In genomic region chr9:62559446-62559845, GRCm38 (mm10) we compare ENCODE assay signal across 11 mouse cellular contexts. TPM values are rescaled to one million over a fixed set of nuclear protein-coding genes. Genes with fewer than 3 reads are reported as not detected.
DNase-seq lines count a peak whose midpoint lies in the region; ATAC-seq and TF ChIP-seq lines count a peak whose summit lies in the region.
"Had no signal": no experiment of that assay in that cellular context is flagged by ENCODE, and none has a peak within 500 bp of the region (broad histone marks: within the 10 kb centered on the region; RNA-seq: fewer than 3 reads in every experiment).

No protein-coding gene starts in this region.

- no peak for ATAC-seq in heart, embryonic 12.5 days (ENCODE audit: insufficient number of reproducible peaks, low FRiP score)
- ATAC-seq in kidney, postnatal 0 days (replicated peaks; ENCODE audit: low FRiP score, low read depth) = no peak
- ATAC-seq in stomach, embryonic 16.5 days (ENCODE audit: insufficient read depth, low FRiP score) = no peak

- TF ChIP-seq CTCF in cerebellum, adult 2 months (IDR thresholded peaks at IDR 0.05; ENCODE audit: borderline replicate concordance, insufficient read depth, low read depth, low read length) = no peak
- TF ChIP-seq CTCF in kidney, postnatal 0 days (IDR thresholded peaks at IDR 0.05; ENCODE audit: low read depth) = no peak

- no peak overlapping the region for H3K9ac ChIP-seq in heart, embryonic 12.5 days
- H3K9ac ChIP-seq in kidney, postnatal 0 days (ENCODE audit: low read depth, low read length) = no peak overlapping the region
- H3K9ac ChIP-seq in stomach, embryonic 16.5 days (ENCODE audit: low read length) = no peak overlapping the region
- H3K9ac ChIP-seq: limb, embryonic 15.5 days; neural tube, embryonic 12.5 days had no signal

- DNase-seq in cerebellum, adult 2 months = no peak
- no peak for DNase-seq in cerebellum, postnatal 14 days
- no peak for DNase-seq in heart, adult 9 months (ENCODE audit: low spot score in 2 of 2)
- DNase-seq in kidney, postnatal 0 days (ENCODE audit: low spot score) = no peak
- no peak for DNase-seq in kidney, postnatal 36 days
- DNase-seq: thymus, postnatal 25 days had no signal

- H3K27me3 ChIP-seq in cerebellum, adult 2 months (ENCODE audit: control insufficient read depth, insufficient read depth, low read length) = no peaks in the 10 kb centered on the region
- H3K27me3 ChIP-seq in heart, embryonic 12.5 days (replicated peaks) = no peaks in the 10 kb centered on the region
- H3K27me3 ChIP-seq in kidney, postnatal 0 days (ENCODE audit: insufficient read depth, low read length) = no peaks in the 10 kb centered on the region
- no peaks in the 10 kb centered on the region for H3K27me3 ChIP-seq in stomach, embryonic 16.5 days (ENCODE audit: control insufficient read depth, insufficient read depth, low read length)
- H3K27me3 ChIP-seq: limb, embryonic 15.5 days; neural tube, embryonic 12.5 days had no signal

- no peak overlapping the region for H3K4me3 ChIP-seq in cerebellum, adult 2 months (replicated peaks; ENCODE audit: insufficient read depth, low read depth, low read length)
- H3K4me3 ChIP-seq in heart, embryonic 12.5 days = no peak overlapping the region
- no peak overlapping the region for H3K4me3 ChIP-seq in kidney, postnatal 0 days (replicated peaks; ENCODE audit: low read depth, low read length)
- H3K4me3 ChIP-seq in stomach, embryonic 16.5 days (replicated peaks; ENCODE audit: low read length) = no peak overlapping the region
- H3K4me3 ChIP-seq: forebrain, embryonic 10.5 days; limb, embryonic 15.5 days; neural tube, embryonic 12.5 days had no signal

- H3K4me2 ChIP-seq in heart, embryonic 12.5 days = no peak overlapping the region
- no peak overlapping the region for H3K4me2 ChIP-seq in kidney, postnatal 0 days (ENCODE audit: low read length)
- no peak overlapping the region for H3K4me2 ChIP-seq in stomach, embryonic 16.5 days (ENCODE audit: low read depth, low read length)
- H3K4me2 ChIP-seq: limb, embryonic 15.5 days; neural tube, embryonic 12.5 days had no signal

- 68% methylated on average over 3 of the region's 3 CpGs for whole genome bisulfite sequencing in cerebellum, adult 2 months
- WGBS in heart, embryonic 12.5 days = 80% methylated on average over 3 of the region's 3 CpGs
- whole genome bisulfite sequencing in kidney, postnatal 0 days = 73% methylated on average over 3 of the region's 3 CpGs
- 75% methylated on average over 3 of the region's 3 CpGs for WGBS in stomach, embryonic 16.5 days

- no peaks in the 10 kb centered on the region for H3K9me3 ChIP-seq in heart, embryonic 12.5 days (replicated peaks)
- H3K9me3 ChIP-seq in kidney, postnatal 0 days (replicated peaks; ENCODE audit: low read length) = no peaks in the 10 kb centered on the region
- H3K9me3 ChIP-seq in stomach, embryonic 16.5 days (replicated peaks; ENCODE audit: control insufficient read depth, low read length) = no peaks in the 10 kb centered on the region
- H3K9me3 ChIP-seq: forebrain, embryonic 10.5 days; limb, embryonic 15.5 days; neural tube, embryonic 12.5 days had no signal

- H3K27ac ChIP-seq in cerebellum, adult 2 months (ENCODE audit: insufficient read depth, low read length) = peak overlapping the region; percentile 68
- 0 out of 2 replicates have a peak overlapping the region, but pooled peaks have one; percentile 14 for H3K27ac ChIP-seq in heart, embryonic 12.5 days (ENCODE audit: poor library complexity, severe bottlenecking)
- 0 out of 2 replicates have a peak overlapping the region, but pooled peaks have one; percentile 5 for H3K27ac ChIP-seq in kidney, postnatal 0 days
- peak overlapping the region; percentile 50; the same call in 1 of the 2 replicates for H3K27ac ChIP-seq in stomach, embryonic 16.5 days (ENCODE audit: low read length)
- H3K27ac ChIP-seq: forebrain, embryonic 10.5 days; limb, embryonic 15.5 days; neural tube, embryonic 12.5 days had no signal

- peaks cover 22% of the 10 kb centered on the region for H3K4me1 ChIP-seq in cerebellum, adult 2 months (ENCODE audit: control insufficient read depth, insufficient read depth, low read length)
- peaks cover 9% of the 10 kb centered on the region for H3K4me1 ChIP-seq in heart, embryonic 12.5 days (replicated peaks)
- no peaks in the 10 kb centered on the region for H3K4me1 ChIP-seq in kidney, postnatal 0 days (replicated peaks; ENCODE audit: insufficient read depth, low read length)
- H3K4me1 ChIP-seq in stomach, embryonic 16.5 days (ENCODE audit: control insufficient read depth, insufficient read depth, low read length) = 0 out of 2 replicates have a peak, but pooled peaks cover 4% of the 10 kb centered on the region
- H3K4me1 ChIP-seq: limb, embryonic 15.5 days had no signal

- no peaks in the 10 kb centered on the region for H3K36me3 ChIP-seq in heart, embryonic 12.5 days
- H3K36me3 ChIP-seq in kidney, postnatal 0 days (ENCODE audit: insufficient read depth, low read length) = no peaks in the 10 kb centered on the region
- no peaks in the 10 kb centered on the region for H3K36me3 ChIP-seq in stomach, embryonic 16.5 days (ENCODE audit: control insufficient read depth, insufficient read depth, low read length)
- H3K36me3 ChIP-seq: forebrain, embryonic 10.5 days; limb, embryonic 15.5 days; neural tube, embryonic 12.5 days had no signal

- no peak for TF ChIP-seq POLR2A in cerebellum, adult 2 months (IDR thresholded peaks at IDR 0.05; ENCODE audit: borderline replicate concordance, insufficient read depth, low read length)

RNA-seq across cellular contexts. Expression of gene Coro2b, which starts 22.6 kb away (rescaled TPM):
- 210 and 244 TPM in 2 replicates for polyA plus RNA-seq in cerebellum, adult 2 months (2012; rRNA removed)
- 5.8 and 6.0 TPM in 2 replicates for polyA plus RNA-seq in heart, embryonic 12.5 days (2016; fragmentation: Nextera tagmentation; extraction: Ambion mirVana)
- 11.0 and 12.0 TPM in 2 replicates for polyA plus RNA-seq in kidney, postnatal 0 days (2015; fragmentation: Nextera tagmentation; extraction: Ambion mirVana)
- polyA plus RNA-seq in stomach, embryonic 16.5 days (2015; fragmentation: Nextera tagmentation; extraction: Ambion mirVana) = 9.8 and 10.4 TPM in 2 replicates

Comparison
In these comparisons a context has a peak if more than half of its experiments do, and no peak if none do; other contexts are left out.
1. H3K27ac ChIP-seq: peak in every context shown above with its lines; median percentile 68 in cerebellum, adult 2 months; 50 in stomach, embryonic 16.5 days; 14 in heart, embryonic 12.5 days; 5 in kidney, postnatal 0 days.
2. RNA of gene Coro2b, which starts 22.6 kb away (polyA plus RNA-seq): 210 to 244 TPM in cerebellum, adult 2 months; 11.0 to 12.0 TPM in kidney, postnatal 0 days, 9.8 to 10.4 TPM in stomach, embryonic 16.5 days and 5.8 to 6.0 TPM in heart, embryonic 12.5 days; every median in the first group is over 10 times any median in the second.